Mouse (Mus musculus): ENCODE measurements around the gene Grap. TPM values are rescaled to one million over a fixed set of nuclear protein-coding genes. Genes with fewer than 3 reads are reported as not detected.

Grap gene
- total RNA-seq, 1 experiment from 2014 or later = 85.2 TPM

DNA sequence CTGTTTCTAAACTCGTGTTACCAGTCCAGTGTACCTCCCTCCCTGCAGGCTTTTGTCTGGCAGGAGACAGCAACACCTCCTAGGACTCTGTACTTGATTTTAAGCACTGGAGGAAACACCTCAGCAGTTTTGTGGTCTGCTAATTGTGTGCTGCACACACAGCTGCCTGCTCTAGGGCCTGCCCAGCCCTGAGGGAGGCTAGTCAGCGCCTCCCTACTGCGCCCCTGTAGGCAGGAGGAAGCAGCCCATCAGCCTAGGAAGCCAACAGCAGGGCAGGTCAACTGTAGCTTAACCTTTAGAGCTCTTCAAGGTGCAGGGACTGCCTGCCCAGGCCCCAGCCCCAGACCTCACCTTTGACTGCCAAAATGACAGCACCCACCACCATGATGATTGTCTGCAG, 55.9 kb downstream of the Grap start:
- no peak for ATAC-seq (ENCODE audit: extremely low read depth, insufficient number of reproducible peaks, low FRiP score, poor library complexity, severe bottlenecking)

GRCm38 (mm10) chr11:61713157-61713855, 60.2 kb downstream of the Grap start:
- ATAC-seq (ENCODE audit: extremely low read depth, insufficient number of reproducible peaks, low FRiP score, poor library complexity, severe bottlenecking) = no peak

GRCm38 (mm10) chr11:61714346-61715117, 61.5 kb downstream of the Grap start:
- peak; percentile 67 for ATAC-seq (ENCODE audit: extremely low read depth, insufficient number of reproducible peaks, low FRiP score, poor library complexity, severe bottlenecking)

GRCm38 (mm10) chr11:61715130-61715529, 62.1 kb downstream of the Grap start:
- no peak for ATAC-seq (ENCODE audit: extremely low read depth, insufficient number of reproducible peaks, low FRiP score, poor library complexity, severe bottlenecking)

- ATAC-seq (ENCODE audit: extremely low read depth, insufficient number of reproducible peaks, low FRiP score, poor library complexity, severe bottlenecking) = no peak
Measured at GRCm38 (mm10) chr11:61717990-61718389, 64.9 kb downstream of the Grap start.

- ATAC-seq (ENCODE audit: extremely low read depth, insufficient number of reproducible peaks, low FRiP score, poor library complexity, severe bottlenecking) = no peak
Measured at GRCm38 (mm10) chr11:61719387-61719786, 66.3 kb downstream of the Grap start.

GRCm38 (mm10) chr11:61719826-61720225, 66.8 kb downstream of the Grap start:
- no peak for ATAC-seq (ENCODE audit: extremely low read depth, insufficient number of reproducible peaks, low FRiP score, poor library complexity, severe bottlenecking)

DNA sequence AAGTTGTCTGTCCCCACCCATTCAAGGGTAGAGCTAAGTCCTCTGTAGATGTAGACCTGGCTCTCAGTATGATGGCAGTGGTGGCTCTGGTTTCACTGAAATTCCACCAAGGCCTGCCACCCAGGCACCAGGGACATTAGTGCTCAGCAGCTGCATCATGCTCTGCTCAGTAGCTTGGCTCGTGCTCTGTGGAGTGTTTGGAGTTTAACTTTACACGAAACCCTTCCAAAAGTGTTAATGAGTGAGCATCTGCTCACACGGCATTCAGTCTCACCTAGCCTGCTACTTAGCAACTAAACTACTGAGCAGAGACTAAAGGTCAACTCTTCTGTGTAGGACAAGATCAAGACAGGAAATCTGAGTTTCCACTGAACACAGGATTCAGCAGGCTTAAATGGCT, 67.6 kb downstream of the Grap start, which contains the start of gene Slc5a10:
Slc5a10 (minus strand) TSS at position 191 of the 400 bp plus-strand sequence.
- ATAC-seq (ENCODE audit: extremely low read depth, insufficient number of reproducible peaks, low FRiP score, poor library complexity, severe bottlenecking) = no peak

DNA sequence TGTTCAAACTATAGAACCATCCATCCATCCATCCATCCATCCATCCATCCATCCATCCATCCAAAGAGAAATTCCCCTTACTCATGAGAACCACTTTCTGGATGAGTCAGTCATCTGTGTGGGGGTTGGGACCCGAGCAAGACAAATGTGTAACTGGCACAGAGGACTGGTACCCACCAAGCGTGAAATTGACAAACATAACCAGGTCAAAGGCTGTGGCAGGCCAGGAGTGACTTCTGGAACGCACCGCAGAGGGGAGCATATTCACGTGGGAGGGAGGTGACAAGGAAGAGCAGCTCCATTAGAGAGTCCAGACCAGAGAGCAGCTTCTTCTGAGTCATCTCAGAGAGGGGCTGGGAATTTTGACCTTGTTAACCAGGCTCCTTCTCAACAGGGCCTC, 69.0 kb downstream of the Grap start:
- no peak for ATAC-seq (ENCODE audit: extremely low read depth, insufficient number of reproducible peaks, low FRiP score, poor library complexity, severe bottlenecking)

Other genes with a start within 250 kb of the Grap start
- not detected in 2 replicates for gene Rnf112, start 199.1 kb upstream of the Grap start, total RNA-seq (2017)
- gene Mfap4, start 167.8 kb upstream of the Grap start, total RNA-seq (2017) = not detected in 2 replicates
- gene Mapk7, start 158.9 kb upstream of the Grap start, total RNA-seq (2017) = 15.2 and 15.6 TPM in 2 replicates
- 1.2 TPM in 1 of 2 replicates, not detected in the other for gene B9d1, start 148.1 kb upstream of the Grap start, total RNA-seq (2017)
- gene Epn2, start 73.6 kb upstream of the Grap start, total RNA-seq (2017) = 0.61 and 0.70 TPM in 2 replicates
- gene Fam83g, start 30.8 kb downstream of the Grap start, total RNA-seq (2017) = 1.1 and 1.7 TPM in 2 replicates
- not detected in 2 replicates for gene Slc5a10, start 67.6 kb downstream of the Grap start, total RNA-seq (2017)
- 44.6 and 52.4 TPM in 2 replicates for gene Prpsap2, start 108.8 kb downstream of the Grap start, total RNA-seq (2017)
- 41.7 and 47.3 TPM in 2 replicates for gene Ulk2, start 201.8 kb downstream of the Grap start, total RNA-seq (2017)

All from neutrophil, adult 5-6 weeks (primary cell).